In genomic region chr12:69167656-69168460, GRCm38 (mm10) we compare ENCODE assay signal across 9 mouse cellular contexts. TPM values are rescaled to one million over a fixed set of nuclear protein-coding genes. Genes with fewer than 3 reads are reported as not detected.
DNase-seq lines count a peak whose midpoint lies in the region; ATAC-seq lines count a peak whose summit lies in the region.
"Had no signal": no experiment of that assay in that cellular context is flagged by ENCODE, and none has a peak within 500 bp of the region (broad histone marks: within the 10 kb centered on the region; RNA-seq: fewer than 3 reads in every experiment).

No protein-coding gene starts in this region.

- peak overlapping the region; percentile 62; the same call in 1 of the 2 replicates for H3K27ac ChIP-seq in kidney, embryonic 14.5 days (ENCODE audit: low read depth, low read length)
- no peak overlapping the region for H3K27ac ChIP-seq in brown adipose tissue, adult 24 weeks (replicated peaks; ENCODE audit: low read depth, low read length)
- H3K27ac ChIP-seq in hindbrain, embryonic 15.5 days (replicated peaks) = peak overlapping the region; percentile 77
- peak overlapping the region; percentile 81 for H3K27ac ChIP-seq in midbrain, embryonic 15.5 days

- DNase-seq in kidney, postnatal 25 days = no peak
- no peak for DNase-seq in cerebellum, postnatal 14 days
- no peak for DNase-seq in right cerebral cortex, postnatal 4 days
- no peak for DNase-seq in gastrocnemius, postnatal 10 days

- ATAC-seq in kidney, embryonic 14.5 days (ENCODE audit: low FRiP score, low TSS enrichment) = peak; percentile 51; the same call in 1 of the 2 replicates
- peak; percentile 74 for ATAC-seq in hindbrain, embryonic 15.5 days (ENCODE audit: low FRiP score, low read depth)
- ATAC-seq in midbrain, embryonic 15.5 days (replicated peaks) = peak; percentile 71

- peak overlapping the region; percentile 84 for H3K4me3 ChIP-seq in kidney, embryonic 14.5 days (ENCODE audit: low read length)
- peak overlapping the region; percentile 65 for H3K4me3 ChIP-seq in brown adipose tissue, adult 24 weeks (ENCODE audit: insufficient read depth, low read depth, low read length)
- peak overlapping the region; percentile 66 for H3K4me3 ChIP-seq in hindbrain, embryonic 15.5 days
- peak overlapping the region; percentile 64 for H3K4me3 ChIP-seq in midbrain, embryonic 15.5 days

- 7% methylated on average over 18 of the region's 18 CpGs for WGBS in kidney, embryonic 14.5 days
- WGBS in hindbrain, embryonic 15.5 days = 9% methylated on average over 18 of the region's 18 CpGs
- 9% methylated on average over 18 of the region's 18 CpGs for WGBS in midbrain, embryonic 15.5 days

- peak overlapping the region; percentile 67 for H3K4me2 ChIP-seq in kidney, embryonic 14.5 days (replicated peaks; ENCODE audit: low read depth, low read length)
- H3K4me2 ChIP-seq in hindbrain, embryonic 15.5 days = peak overlapping the region; percentile 95
- H3K4me2 ChIP-seq in midbrain, embryonic 15.5 days = peak overlapping the region; percentile 97

- peak overlapping the region; percentile 71 for H3K9ac ChIP-seq in kidney, embryonic 14.5 days (ENCODE audit: low read depth, low read length)
- H3K9ac ChIP-seq in hindbrain, embryonic 15.5 days = peak overlapping the region; percentile 63
- H3K9ac ChIP-seq in midbrain, embryonic 15.5 days = peak overlapping the region; percentile 64

- H3K4me1 ChIP-seq in kidney, embryonic 14.5 days (ENCODE audit: control insufficient read depth, insufficient read depth, low read length) = peaks cover 6% of the 10 kb centered on the region; the same call in 1 of the 2 replicates
- 0 out of 2 replicates have a peak, but pooled peaks cover 3% of the 10 kb centered on the region for H3K4me1 ChIP-seq in brown adipose tissue, adult 24 weeks (ENCODE audit: control insufficient read depth, insufficient read depth, insufficient read length, low read length)
- peaks cover 10% of the 10 kb centered on the region for H3K4me1 ChIP-seq in hindbrain, embryonic 15.5 days (replicated peaks)
- peaks cover 11% of the 10 kb centered on the region for H3K4me1 ChIP-seq in midbrain, embryonic 15.5 days

- no peaks in the 10 kb centered on the region for H3K9me3 ChIP-seq in kidney, embryonic 14.5 days (ENCODE audit: control insufficient read depth, low read length)
- no peaks in the 10 kb centered on the region for H3K9me3 ChIP-seq in hindbrain, embryonic 15.5 days
- no peaks in the 10 kb centered on the region for H3K9me3 ChIP-seq in midbrain, embryonic 15.5 days

- peaks cover 8% of the 10 kb centered on the region; the same call in 1 of the 2 replicates for H3K36me3 ChIP-seq in kidney, embryonic 14.5 days (ENCODE audit: control insufficient read depth, insufficient read depth, low read length)
- no peaks in the 10 kb centered on the region for H3K36me3 ChIP-seq in hindbrain, embryonic 15.5 days
- no peaks in the 10 kb centered on the region for H3K36me3 ChIP-seq in midbrain, embryonic 15.5 days (replicated peaks)

- no peaks in the 10 kb centered on the region for H3K27me3 ChIP-seq in kidney, embryonic 14.5 days (ENCODE audit: control insufficient read depth, insufficient read depth, low read length)
- H3K27me3 ChIP-seq in hindbrain, embryonic 15.5 days = no peaks in the 10 kb centered on the region
- H3K27me3 ChIP-seq in midbrain, embryonic 15.5 days (replicated peaks) = no peaks in the 10 kb centered on the region

RNA-seq across cellular contexts. Expression of gene Lrr1, which starts 0.8 kb away (rescaled TPM):
- 26.3 and 33.0 TPM in 2 replicates for polyA plus RNA-seq in kidney, embryonic 14.5 days (2014; fragmentation: Nextera tagmentation; extraction: Ambion mirVana)
- polyA plus RNA-seq in brown adipose tissue, adult 24 weeks (2012; ENCODE audit: insufficient read depth, insufficient read length, missing spikeins) = not detected in 2 replicates
- polyA plus RNA-seq in hindbrain, embryonic 15.5 days (2015; fragmentation: Nextera tagmentation; extraction: Ambion mirVana) = 5.1 and 6.1 TPM in 2 replicates
- polyA plus RNA-seq in midbrain, embryonic 15.5 days (2015; fragmentation: Nextera tagmentation; extraction: Ambion mirVana) = 2.7 and 3.3 TPM in 2 replicates
- 1 to 10 TPM in 1 of 2 experiments, under 1 TPM in 1; 0.56 to 1.3 TPM for total RNA-seq in gastrocnemius, postnatal 10 days (2021)
- total RNA-seq: layer of hippocampus, postnatal 25 days had no signal

RNA-seq across cellular contexts. Expression of gene Rps29, which starts 8.9 kb away (rescaled TPM):
- 1,793 and 2,428 TPM in 2 replicates for polyA plus RNA-seq in kidney, embryonic 14.5 days (2014; fragmentation: Nextera tagmentation; extraction: Ambion mirVana)
- polyA plus RNA-seq in brown adipose tissue, adult 24 weeks (2012; ENCODE audit: insufficient read depth, insufficient read length, missing spikeins) = 755 and 1,361 TPM in 2 replicates
- polyA plus RNA-seq in hindbrain, embryonic 15.5 days (2015; fragmentation: Nextera tagmentation; extraction: Ambion mirVana) = 1,135 and 1,350 TPM in 2 replicates
- polyA plus RNA-seq in midbrain, embryonic 15.5 days (2015; fragmentation: Nextera tagmentation; extraction: Ambion mirVana) = 1,021 and 1,031 TPM in 2 replicates
- 1,000 to 10,000 TPM; 1,302 to 1,393 TPM for total RNA-seq in gastrocnemius, postnatal 10 days (2021)

RNA-seq across cellular contexts. Expression of gene Rpl36al, which starts 16.0 kb away (rescaled TPM):
- 642 and 884 TPM in 2 replicates for polyA plus RNA-seq in kidney, embryonic 14.5 days (2014; fragmentation: Nextera tagmentation; extraction: Ambion mirVana)
- 338 and 450 TPM in 2 replicates for polyA plus RNA-seq in brown adipose tissue, adult 24 weeks (2012; ENCODE audit: insufficient read depth, insufficient read length, missing spikeins)
- polyA plus RNA-seq in hindbrain, embryonic 15.5 days (2015; fragmentation: Nextera tagmentation; extraction: Ambion mirVana) = 332 and 367 TPM in 2 replicates
- polyA plus RNA-seq in midbrain, embryonic 15.5 days (2015; fragmentation: Nextera tagmentation; extraction: Ambion mirVana) = 274 and 297 TPM in 2 replicates
- 100 to 1,000 TPM; 336 to 338 TPM for total RNA-seq in gastrocnemius, postnatal 10 days (2021)

RNA-seq across cellular contexts. Expression of gene Mgat2, which starts 16.1 kb away (rescaled TPM):
- polyA plus RNA-seq in kidney, embryonic 14.5 days (2014; fragmentation: Nextera tagmentation; extraction: Ambion mirVana) = 44.1 and 56.4 TPM in 2 replicates
- 15.3 and 16.1 TPM in 2 replicates for polyA plus RNA-seq in brown adipose tissue, adult 24 weeks (2012; ENCODE audit: insufficient read depth, insufficient read length, missing spikeins)
- 40.4 and 43.5 TPM in 2 replicates for polyA plus RNA-seq in hindbrain, embryonic 15.5 days (2015; fragmentation: Nextera tagmentation; extraction: Ambion mirVana)
- 38.5 and 39.4 TPM in 2 replicates for polyA plus RNA-seq in midbrain, embryonic 15.5 days (2015; fragmentation: Nextera tagmentation; extraction: Ambion mirVana)
- 10 to 100 TPM; 16.9 to 21.3 TPM for total RNA-seq in gastrocnemius, postnatal 10 days (2021)

RNA-seq across cellular contexts. Expression of gene Gm49383, which starts 29.0 kb away (rescaled TPM):
- polyA plus RNA-seq in kidney, embryonic 14.5 days (2014; fragmentation: Nextera tagmentation; extraction: Ambion mirVana) = 33.4 and 37.1 TPM in 2 replicates
- polyA plus RNA-seq in brown adipose tissue, adult 24 weeks (2012; ENCODE audit: insufficient read depth, insufficient read length, missing spikeins) = 2.2 TPM in 1 of 2 replicates, not detected in the other
- polyA plus RNA-seq in hindbrain, embryonic 15.5 days (2015; fragmentation: Nextera tagmentation; extraction: Ambion mirVana) = 14.1 and 15.6 TPM in 2 replicates
- 12.7 and 14.6 TPM in 2 replicates for polyA plus RNA-seq in midbrain, embryonic 15.5 days (2015; fragmentation: Nextera tagmentation; extraction: Ambion mirVana)
- 1 to 10 TPM; 2.7 to 3.4 TPM for total RNA-seq in gastrocnemius, postnatal 10 days (2021)
